Mouse (Mus musculus) activated CD4-positive, CD25-positive, alpha-beta regulatory T cell, adult 9 weeks (primary cell): ENCODE measurements around the gene Stx18. TPM values are rescaled to one million over a fixed set of nuclear protein-coding genes. Genes with fewer than 3 reads are reported as not detected.

Source experiments
- polyA plus RNA-seq: library from polyadenylated mRNA; unstranded; fragments of 100-300 nt; shearing (Covaris generic); gene quantifications from one replicate; pipeline ENCODE4 v1.2.1, GENCODE M21; 2017

The Stx18 gene
- 43.3 TPM for polyA plus RNA-seq

DNA sequence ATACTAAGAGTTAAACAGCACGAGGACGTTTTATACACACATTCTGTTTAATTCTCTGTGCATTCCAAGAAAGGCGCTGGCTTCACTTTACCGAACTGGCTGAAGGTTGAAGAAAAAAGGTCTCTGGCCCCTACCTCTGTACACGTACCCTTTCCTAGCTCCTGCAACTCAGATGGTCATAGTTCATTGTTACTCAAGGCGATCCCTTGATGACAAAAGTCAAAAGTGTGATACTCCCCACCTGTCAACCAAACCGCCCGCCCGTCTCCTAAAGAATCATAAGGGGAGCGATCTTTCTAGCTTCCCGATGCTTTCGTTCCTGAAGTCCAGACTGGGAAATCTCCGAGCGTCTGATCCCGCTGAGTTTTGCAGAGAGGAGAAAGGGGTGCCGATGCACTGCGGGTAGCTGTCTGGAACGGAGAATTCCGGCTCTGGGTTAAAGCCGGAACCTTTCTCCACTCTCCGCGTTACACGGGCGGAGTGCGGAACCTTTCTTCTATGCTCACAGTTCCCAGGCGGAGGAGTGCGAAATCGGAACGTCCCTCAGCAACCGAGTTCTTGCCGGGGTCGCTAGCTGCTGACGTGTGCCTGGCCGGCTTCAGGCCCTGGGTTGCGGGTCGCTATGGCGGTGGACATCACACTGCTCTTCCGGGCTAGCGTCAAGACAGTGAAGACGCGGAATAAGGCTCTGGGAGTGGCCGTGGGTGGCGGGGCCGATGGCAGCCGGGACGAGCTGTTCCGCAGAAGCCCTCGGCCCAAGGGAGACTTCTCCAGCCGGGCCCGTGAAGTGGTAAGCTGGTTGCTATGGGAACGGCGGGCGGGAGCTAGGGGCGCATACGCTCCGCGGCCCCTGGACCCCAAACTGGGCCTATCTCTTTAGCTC lies at the start of gene Stx18:
Gene Stx18 (plus strand): TSS at position 33 of the 883 bp plus-strand sequence.

DNA sequence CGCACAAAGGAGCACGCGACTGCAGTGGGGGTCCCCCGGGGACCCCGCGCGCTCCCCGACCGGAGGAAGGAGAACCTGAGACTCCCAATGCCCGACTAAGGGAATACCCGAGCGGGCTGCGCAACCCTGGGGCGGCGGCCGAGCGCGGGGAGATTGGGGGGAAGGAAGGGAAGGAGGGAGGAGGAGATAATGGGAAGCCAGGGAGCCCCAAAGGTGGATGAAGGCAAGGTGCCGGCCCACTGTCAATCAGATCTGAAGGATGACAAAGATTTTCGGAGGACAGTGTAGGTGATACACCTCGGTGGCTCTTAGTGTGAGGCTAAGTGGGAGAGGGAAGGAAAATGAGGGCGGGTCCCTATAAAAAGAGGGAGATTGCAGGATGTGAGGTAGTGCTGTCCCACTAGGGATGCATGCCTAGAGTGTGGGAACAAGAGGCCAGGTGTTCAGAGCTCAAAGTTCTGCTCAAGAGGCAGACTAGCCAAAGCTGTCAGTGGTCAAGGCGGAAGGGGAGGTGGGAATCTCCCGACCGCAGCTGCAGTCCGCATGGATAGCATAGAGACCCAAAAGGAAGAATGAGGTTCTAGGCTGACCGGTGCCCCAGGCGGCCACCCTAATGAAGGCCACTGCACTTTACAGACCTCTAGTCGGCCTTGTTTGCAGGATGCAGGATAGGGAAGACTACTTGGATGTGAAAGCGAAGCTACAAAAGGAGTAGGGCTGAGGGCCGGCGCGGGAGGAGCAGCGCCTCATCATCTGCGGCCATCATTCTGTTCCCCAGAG lies 121.3 kb downstream of the Stx18 start, which contains the start of gene Nsg1:
Gene Nsg1 (minus strand): TSS at position 274 of the 780 bp plus-strand sequence.

Other genes with a start within 250 kb of the Stx18 start
- gene Msx1, start 214.2 kb upstream of the Stx18 start, polyA plus RNA-seq: not detected
- 0.98 TPM for gene Nsg1, start 121.2 kb downstream of the Stx18 start, polyA plus RNA-seq
- gene Zbtb49, start 181.7 kb downstream of the Stx18 start, polyA plus RNA-seq: 23.9 TPM
- 44.1 TPM for gene Lyar, start 181.7 kb downstream of the Stx18 start, polyA plus RNA-seq
- gene Tmem128, start 221.4 kb downstream of the Stx18 start, polyA plus RNA-seq: 131 TPM
- not detected for gene Otop1, start 237.2 kb downstream of the Stx18 start, polyA plus RNA-seq